Mouse (Mus musculus): ENCODE measurements at regions not wholly inside any gene's neighbourhood (a gene's known extent, or its start where the extent isn't known, plus 50 kb on each side); places are given as distances from the start of the nearest gene placed in this dataset.

DNA sequence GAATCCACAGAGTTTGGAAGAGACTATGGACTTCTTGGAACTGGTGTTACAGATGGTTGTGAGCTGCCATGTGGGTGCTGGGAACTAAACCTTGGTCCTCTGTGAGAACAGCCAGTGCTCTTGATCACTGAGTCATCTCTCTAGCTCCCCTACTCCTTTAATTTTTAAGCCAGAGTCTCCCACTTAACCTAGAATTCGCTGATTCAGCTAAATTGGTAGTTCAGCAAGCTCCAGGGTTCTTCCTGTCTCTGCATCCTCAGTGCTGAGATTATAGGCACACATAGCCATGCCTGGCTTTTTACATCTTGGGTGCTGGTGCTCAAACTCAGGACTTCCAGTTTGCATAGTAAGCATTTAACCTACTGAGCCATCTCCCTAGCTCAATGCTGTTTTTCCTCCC is 58.5 kb upstream of the Card11 start:
- TF ChIP-seq CTCF (IDR thresholded peaks at IDR 0.05; ENCODE audit: extremely low read depth, insufficient read depth, low read length) (no peak), POLR2A (IDR thresholded peaks at IDR 0.05; ENCODE audit: extremely low read depth, insufficient read depth, low read length) (no peak)

Measured in cortical plate, adult 2 months (tissue).